Mouse (Mus musculus): ENCODE data around the gene Wnt10b.
"Not testable (repeated sequence)": the region's sequence is repeated elsewhere in the genome, so short reads cannot be mapped to it uniquely, and the experiment has no call there.

Wnt10b gene

DNA sequence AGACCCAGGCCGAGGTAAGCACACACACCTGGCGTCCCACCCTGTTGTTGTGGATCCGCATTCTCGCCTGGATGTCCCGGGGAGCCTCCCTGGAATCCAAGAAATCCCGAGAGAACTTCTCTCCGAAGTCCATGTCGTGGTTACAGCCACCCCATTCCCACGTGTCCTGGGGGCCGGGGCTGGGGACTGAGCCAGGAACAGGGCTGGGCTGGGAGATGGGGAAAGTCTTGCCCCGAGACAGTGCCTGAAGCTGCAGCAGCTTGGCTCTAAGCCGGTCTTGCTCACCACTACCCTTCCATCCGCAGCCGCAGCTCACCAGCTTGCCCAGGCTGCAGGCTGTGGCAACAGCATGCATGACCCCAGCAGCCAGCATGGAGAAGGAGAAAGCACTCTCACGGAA, 3.9 kb downstream of the Wnt10b start:
- in situ Hi-C loops (cut with MboI, MseI): no loop called here

DNA sequence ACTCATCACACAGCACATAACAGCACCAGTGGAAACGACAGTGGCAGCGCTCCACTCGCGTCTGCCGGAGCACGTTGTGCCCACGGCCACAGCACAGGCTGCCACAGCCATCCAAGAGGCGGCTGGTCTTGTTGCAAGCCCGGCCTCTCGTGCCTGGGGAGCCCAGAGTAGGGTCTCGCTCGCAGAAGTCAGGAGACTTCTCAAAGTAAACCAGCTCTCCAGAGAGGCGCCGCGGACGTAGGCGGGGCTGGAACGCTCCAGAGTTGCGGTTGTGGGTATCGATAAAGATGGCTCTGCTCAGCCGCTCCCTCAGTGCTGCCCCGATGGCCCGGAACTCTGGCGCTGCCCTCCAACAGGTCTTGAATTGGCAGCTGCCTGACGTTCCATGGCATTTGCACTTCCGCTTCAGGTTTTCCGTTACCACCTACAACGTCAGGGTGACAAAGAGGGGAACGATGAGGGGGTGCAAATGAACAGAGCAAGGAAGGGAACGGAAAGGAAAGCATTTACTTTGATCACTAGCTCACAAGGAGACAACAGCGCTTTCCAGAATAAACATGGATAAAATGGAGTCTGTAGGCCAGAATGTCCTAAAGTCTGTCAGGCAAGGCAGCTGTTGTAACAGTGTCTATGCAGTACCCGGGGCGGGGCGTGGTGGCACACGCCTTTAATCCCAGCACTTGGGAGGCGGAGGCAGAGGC, 5.3 kb downstream of the Wnt10b start:
- in situ Hi-C loops (cut with MboI, MseI): no loop called here

DNA sequence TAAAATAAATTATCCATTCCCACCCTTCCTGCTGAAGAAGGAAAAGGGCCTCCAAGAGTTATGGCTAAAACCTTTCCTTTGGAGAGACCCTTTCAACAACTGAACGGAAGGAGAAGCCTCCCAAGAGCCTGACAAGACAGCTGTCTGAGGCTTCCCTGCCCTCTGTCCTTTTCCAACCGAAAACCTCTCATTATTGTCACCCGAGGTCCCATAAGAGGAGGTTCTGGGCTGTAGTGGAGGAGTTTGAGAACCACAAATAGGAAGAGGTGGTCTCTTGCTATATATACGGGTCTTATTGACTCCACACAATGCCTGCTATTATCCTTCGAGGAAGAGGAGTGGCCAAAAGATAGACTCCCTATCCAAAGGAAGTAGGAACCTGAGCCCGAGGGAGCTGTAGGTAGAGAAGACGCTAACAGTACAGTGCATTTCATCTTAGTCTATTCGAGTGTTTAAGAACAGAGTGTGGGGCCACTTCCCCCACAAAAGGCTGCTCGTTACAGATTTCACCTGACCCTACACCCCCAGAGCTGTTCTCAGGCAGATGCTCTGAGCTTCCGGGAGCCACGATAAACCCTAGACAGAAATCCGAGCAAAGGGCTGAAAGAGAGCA, 6.0 kb downstream of the Wnt10b start:
- in situ Hi-C loops (cut with MboI, MseI): no loop called here

DNA sequence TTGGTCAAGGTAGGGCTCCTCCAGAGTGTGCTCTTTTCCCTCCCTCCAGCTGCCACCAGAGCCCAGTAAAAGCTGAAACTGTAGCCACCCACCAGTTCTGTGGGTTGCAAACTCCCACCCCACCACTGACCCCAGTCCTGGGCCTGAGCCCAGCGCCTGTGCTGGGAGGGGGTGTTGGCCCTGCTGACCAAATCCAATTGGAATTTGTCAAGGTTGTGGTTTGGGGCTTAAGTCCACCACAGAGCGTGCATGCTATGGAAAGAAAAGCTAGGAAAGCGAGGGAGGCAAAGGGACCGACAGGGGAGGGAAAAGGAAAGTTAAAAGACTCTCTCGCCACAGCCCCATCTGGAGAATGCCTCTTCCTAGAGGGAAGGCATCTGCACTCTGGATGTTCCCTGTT, 9.7 kb downstream of the Wnt10b start:
- in situ Hi-C loops (cut with MboI, MseI): no loop called here

DNA sequence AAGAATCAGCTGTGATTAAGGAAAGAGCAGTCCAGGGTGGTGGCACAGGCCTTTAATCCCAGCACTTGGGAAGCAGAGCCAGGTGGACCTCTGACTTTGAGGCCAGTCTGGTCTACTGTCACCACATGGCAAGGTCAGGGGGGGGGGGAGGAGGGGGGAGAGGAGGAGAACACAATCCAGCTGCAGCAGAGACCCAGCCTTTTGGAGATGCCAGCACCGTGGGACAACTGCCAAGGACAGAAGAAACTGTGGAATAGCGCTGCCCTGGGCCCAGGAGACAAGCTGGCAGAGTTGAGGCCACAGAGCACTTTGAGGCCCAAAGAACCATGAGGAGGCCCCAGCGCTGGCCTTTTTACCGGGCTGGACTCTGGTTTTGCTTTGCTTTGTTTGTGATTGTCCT, 12.0 kb downstream of the Wnt10b start:
- in situ Hi-C loops (cut with MboI, MseI): no loop called here

DNA sequence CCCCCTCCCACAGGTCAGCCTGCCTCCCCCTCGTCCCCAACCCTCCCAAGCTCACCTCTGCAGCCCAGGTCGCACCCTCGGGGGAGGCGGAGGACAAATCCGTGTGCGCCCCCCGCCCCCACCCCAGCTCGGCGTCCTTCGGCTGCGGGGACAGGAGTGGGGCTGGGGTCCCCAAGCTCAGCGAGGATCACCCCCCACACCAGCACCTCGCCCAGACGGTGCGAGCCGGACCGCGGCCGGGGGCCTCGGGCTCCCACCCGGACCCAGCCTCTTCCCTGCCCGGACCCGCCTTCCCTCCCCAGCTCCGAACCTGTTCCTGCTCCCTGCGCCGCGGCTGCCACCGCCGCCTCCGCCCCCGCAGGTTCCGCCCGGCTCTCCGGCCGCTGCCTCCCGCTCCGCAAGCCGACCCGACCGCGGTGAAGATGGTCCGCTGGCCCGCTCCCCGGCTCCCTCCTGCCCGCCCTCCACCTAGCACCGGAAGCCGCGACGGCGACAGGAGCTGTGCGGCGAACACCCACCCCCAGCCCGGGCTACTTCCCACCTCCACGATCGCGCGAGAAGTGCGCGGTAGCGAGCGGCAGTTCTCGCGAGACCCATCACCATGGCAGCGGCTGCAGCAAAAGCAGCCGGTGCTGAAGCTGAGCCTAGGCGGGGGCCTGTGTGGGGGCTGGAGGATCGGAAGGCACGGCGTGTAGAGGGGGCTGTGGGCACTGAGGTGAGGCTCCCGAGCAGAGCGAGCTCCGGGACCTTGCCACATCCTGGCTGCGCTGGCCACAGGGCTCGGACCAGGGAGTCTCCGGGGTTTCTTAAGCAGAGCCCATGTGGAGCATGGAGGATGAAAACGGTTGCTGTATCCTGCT, 15.1 kb downstream of the Wnt10b start, which contains the start of gene Arf3:
Arf3 (minus strand) TSS at position 545 of the 860 bp plus-strand sequence.
- in situ Hi-C loops (cut with MboI, MseI): no loop called here

DNA sequence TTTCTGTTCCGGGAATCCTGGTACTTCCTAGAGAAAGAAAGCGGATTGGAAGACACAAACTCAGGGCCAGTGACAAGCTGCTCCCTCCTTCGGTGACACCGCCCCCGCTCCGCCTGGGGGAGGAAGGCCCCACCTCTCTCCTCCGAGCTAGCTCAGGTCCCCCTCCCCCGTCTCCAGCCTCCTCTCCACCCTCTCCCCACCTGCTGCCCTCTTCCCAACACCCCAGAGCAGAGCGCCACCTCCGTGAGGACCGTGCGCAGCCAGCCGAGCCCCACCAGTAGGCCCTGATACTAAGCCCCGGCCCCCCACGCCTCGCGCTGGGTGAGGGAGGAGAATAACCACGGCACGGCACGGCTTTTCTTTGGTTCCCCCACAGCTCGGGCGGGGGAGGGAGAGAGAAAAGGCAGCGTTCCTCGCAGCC, 15.7 kb downstream of the Wnt10b start:
- in situ Hi-C loops (cut with MboI, MseI): no loop called here

DNA sequence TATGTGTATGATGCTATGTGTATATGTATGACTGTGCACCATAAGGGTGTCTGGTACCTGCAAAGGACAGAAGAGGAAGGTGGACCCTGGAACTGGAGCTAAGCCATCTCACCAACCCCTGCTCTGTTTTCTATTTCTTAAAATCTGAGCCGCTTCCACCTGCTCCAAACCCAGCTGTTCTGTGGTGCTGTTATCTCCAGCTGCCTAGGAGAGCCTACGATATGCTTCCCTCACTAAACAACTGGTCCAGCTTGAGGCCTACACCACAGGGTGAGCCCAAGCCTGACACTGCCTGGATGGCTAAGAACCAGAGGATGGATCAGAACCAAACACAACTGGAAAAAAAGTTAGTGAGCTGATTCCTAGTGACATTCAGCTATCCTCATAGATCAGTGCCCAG, 23.8 kb downstream of the Wnt10b start:
- in situ Hi-C loops (cut with MboI, MseI): loop anchor here (5.0 kb wide), 1 partner anchor 98 kb away; no protein-coding TSS in a partner anchor

DNA sequence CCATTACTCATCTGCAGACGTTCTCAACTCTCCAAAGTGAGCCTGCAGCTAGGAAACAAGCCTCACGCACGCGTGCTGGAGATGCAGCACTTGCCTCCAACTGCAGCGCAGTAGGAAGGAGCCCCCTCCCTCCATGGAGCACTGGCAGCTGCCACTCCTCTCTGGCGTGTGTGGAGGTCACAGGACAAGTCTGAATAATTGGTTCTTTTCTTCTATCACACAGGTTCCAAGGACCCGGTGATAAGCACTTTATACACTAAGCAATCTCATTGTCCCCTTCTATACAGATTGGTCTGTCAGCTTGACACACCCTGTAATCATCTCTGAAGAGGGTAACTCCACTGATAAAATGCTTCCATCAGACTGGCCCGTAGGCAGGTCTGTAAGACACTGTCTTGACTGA, 24.9 kb downstream of the Wnt10b start:
- in situ Hi-C loops (cut with MboI, MseI): loop anchor here (5.0 kb wide), 1 partner anchor 99 kb away; no protein-coding TSS in a partner anchor

DNA sequence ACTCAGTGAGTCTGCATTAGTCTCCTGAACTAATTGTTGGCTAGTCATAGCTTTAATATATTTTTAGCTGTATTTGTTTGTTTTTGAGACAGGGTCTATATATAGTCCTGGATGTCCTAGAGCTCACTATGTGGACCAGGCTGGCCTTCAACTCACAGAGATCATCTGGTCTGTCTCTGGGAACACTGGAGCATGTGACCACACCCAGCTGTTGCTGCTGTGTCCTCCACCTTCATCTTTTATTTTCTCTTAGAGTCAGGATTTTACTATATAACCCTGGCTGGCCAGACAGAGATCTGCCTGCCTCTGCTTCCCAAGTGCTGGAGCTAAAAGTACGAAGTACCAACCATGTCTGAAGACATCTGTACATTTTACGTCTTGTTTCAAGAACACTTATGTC, 28.9 kb downstream of the Wnt10b start:
- in situ Hi-C loops (cut with MboI, MseI): no loop called here

DNA sequence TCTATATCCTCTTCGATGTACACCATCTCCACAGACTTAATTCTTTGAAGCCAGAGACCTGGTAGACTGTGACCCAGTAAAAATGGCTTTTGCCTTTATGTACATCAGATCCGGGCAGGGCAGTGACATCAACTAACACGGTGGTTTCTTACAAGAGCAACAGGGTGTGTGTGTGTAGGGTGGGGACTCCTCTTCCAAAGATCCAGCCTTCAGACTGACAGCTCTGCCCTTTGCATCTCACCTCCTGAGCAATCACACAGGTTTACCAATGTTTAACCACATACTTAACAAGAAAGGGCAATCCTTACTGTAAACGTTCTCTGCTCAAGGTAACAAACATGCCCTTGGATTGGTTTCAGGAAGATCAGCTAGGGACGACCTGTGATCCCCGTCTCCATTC, 30.7 kb downstream of the Wnt10b start:
- in situ Hi-C loops (cut with MboI, MseI): no loop called here

DNA sequence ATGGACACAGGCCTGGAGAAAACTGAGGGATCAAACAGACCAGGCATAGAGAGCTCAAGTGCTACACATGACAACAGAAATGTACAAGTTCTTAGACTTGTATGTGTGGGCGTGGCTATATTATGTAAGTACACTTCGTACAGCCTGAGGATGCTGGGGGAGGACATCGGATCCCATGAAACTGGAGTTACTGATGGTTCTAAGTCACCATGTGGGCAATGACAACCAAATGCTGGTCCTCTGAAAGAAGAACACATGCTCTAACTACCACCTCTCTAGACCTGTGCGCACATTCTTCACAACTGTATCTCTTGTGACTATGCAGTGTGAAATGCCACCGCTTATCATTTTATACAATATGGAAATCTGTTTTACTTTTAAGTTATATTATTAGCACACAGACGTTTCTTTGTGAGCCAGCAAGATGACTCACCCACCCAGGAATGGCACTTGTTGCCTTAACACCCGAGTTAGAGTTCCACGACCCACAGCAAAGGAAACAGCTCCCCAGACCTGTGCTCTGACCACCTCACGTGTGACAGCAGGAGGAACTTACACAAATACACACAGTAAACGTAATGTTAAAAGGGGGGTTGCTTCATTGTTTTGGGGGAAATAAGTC, 31.5 kb downstream of the Wnt10b start:
- in situ Hi-C loops (cut with MboI, MseI): no loop called here

DNA sequence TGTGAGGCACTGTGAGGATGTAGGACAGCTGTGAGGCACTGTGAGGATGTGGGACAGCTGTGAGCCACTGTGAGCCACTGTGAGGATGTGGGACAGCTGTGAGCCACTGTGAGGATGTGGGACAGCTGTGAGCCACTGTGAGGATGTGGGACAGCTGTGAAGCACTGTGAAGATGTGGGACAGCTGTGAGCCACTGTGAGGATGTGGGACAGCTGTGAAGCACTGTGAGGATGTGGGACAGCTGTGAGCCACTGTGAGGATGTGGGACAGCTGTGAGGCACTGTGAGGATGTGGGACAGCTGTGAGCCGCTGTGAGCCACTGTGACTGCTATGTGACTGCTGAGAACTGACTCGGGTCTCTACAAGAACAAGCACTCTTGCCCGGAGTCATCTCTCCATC, 34.1 kb downstream of the Wnt10b start:
- in situ Hi-C loops (cut with MboI, MseI): not testable (repeated sequence)

DNA sequence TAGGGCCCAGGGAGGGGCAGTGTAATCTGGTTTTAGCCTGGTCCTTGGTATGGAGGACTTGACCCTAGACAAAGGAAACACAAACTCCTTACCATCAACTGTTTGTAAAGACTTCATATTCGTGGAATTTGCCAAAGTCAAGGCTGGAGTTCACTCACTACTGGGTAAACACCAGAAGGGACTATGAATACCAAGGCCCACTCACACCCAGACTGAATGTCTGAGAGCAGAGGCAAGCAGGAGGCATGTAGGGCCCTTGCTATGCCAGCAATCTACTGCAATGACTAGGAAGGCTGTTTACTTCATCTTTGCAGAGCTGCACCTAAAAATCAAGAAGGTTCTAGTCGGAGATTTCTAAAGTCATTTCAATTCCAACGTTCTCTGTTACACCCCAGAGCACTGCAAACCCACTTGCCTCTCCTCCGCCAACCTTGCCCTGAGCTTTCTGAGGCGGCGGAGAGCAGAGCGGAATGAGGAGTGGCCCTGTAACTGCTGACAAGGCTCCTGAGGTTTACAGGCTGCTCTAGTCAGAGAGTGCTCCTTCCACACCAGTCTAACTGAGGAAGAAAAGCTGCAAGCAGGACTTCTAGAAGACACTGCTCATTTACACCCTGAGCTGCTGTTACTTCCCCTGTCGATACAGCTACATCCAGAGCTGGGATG, 35.1 kb downstream of the Wnt10b start:
- in situ Hi-C loops (cut with MboI, MseI): no loop called here

DNA sequence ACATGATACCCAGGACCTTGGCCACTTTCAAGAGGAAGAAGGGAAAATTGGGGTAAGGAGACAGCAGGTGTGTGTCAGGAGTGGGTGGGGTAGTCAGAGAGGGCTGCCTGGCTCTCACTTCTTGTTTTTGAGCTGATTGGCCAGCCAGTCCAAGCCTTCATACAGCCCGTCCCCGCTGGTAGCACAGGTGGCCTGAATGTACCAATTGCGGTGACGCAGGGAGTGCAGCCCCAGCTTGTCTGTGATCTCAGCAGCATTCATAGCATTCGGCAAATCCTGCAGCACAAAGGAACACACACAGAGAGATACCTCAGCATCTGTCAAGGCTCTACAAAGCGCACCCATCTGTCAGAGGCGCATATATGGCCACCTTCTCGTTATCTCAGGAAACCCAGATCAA, 37.7 kb downstream of the Wnt10b start:
- in situ Hi-C loops (cut with MboI, MseI): no loop called here

DNA sequence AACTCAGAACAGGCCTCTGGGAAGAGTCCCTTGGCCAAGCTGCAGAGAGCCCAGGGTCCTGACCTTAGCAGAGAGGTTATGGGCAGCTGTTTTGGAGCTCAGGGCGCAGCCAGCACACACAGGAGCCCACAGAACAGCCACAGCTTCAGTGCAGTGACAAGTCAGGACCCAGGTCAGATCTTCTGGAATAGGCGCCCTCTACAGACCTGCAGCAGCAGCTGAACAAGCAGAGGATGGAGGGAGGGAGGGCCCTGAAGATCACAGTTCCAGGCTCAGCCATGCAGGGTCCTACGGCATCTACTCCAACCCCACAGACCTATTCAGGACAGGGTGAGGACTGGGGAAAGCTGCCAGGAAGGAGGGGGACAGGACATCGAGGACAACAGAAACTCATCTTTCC, 39.2 kb downstream of the Wnt10b start:
- in situ Hi-C loops (cut with MboI, MseI): no loop called here

DNA sequence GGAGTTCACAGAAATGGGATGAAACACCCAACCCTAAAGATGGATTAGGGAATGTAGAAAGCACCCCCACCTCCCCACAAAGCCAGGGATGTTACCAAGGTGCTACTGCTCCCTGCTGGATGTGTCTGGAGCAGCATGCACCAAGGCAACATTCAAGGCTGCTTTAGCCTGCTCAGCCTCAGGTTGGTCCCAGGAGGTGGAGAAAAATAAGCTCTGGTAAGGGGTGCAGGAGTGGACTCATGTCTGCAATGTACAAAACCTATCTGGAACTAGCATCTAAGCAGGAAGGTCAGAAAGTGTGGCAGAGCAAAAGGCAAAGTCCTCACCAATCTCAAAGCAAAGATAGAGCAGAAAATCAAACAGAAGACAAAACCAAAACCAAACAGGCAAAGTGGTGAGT, 40.1 kb downstream of the Wnt10b start:
- in situ Hi-C loops (cut with MboI, MseI): no loop called here

DNA sequence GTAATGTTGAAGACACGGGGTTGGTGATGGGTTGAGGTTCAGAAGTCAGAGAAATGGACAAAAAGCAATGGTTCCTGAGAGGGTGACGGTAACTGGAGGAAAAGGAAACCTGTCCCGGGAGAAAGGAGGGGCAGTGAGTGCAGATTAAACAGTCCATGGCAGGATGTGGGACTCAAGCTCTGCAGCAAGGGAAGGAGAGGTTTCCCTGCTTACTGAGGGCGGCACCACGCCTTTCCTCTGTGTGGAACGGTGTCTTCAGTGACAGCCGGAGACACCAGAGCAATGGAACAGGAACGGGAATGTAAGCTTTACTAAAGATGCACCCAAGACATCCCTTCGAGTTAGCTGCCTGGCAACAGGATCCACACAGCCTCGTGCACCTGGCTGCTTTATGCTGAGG, 41.4 kb downstream of the Wnt10b start:
- in situ Hi-C loops (cut with MboI, MseI): no loop called here

DNA sequence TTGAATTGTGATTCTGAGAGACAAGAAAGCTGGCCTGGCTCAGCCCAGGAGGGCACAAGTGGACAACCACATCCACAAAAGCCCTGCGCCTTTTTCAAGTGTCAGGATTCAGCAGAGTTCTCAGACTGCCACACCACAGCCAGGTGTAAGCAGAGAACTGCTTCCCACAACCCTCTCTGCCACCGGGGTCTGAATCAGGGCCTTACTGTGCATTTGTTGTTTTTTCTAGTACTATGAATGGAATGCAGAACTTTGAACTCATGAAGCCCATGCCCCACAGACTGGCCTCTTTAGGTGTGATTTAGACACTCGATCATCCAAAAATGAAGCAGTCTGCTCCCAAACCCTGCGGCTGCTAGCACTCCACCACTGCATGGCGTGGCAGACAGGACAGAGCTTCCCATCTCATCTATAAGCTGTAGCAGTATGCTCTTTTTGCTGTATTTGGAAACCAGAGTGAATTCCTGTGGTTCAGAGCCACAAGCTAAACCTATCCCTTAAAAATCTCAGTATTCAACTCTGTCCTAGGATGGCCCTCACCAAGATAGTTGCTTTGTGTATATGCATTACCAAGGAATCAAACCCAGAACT, 43.9 kb downstream of the Wnt10b start:
- in situ Hi-C loops (cut with MboI, MseI): no loop called here

DNA sequence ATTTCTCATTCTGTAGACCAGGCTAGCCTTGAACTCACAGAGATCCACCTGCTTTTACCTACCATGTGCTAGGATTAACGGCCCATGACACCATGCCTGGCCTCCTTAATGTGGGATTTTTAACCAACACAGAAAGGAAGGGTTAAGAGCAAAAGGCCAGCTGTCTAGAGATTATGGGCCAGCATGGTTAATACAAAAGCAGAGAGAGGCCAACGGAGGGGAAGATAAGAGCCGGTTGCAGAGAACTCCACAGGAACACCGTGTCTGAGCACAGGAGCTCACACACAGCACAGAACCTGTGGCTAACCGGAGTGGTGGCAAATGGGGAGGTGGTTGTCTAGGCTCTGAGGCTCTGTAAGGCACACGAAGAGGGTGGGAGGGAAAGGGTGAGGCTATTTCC, 44.6 kb downstream of the Wnt10b start:
- in situ Hi-C loops (cut with MboI, MseI): no loop called here

DNA sequence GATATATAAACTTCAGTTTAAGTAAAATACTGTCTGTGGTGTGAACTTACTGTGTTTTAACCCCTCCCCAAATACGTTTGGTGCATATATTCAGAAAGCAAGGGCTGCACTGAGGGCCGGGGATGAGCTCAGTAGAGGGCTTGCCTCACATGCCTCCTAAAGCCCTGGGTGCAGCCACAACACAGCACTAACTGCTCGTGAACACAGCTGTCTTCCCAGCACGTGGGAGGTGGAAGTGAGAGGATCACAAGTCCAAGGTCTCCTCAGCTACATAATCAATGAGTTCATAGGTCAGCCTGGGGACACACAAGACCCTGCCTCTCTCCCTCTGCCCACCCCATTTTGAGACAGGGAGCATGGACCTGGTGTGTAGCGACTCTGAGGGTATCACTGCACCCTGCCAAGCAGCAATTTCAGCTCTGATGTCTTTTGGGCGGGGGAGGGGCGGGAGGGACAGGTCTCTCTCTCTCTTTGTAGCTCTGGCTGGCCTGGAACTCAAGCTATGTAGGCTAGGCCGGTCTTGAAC, 45.9 kb downstream of the Wnt10b start:
- in situ Hi-C loops (cut with MboI, MseI): no loop called here
